Mouse (Mus musculus): Measurements from ENCODE around the gene Tdg.

DNA sequence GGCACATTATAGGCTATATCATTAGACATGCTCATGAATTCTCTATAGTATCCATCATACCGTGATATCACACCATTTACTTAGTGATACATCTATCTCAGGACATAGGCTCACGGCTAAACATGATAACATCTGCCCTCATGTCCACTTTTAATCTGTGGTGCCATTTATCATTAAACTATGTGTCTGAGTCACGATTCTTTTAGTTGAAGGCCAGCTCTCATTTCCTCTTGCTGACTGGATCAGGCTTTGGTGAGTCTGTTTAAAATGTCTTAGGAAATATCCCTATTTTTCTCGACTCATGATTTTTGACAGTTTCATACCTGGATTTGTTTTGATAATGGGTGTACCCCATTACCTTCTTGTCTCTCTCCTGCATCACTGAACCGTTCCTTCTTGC, 66.3 kb downstream of the Tdg start, which contains the start of gene Hcfc2:
- TF ChIP-seq ZNF384 (IDR thresholded peaks at IDR 0.05; ENCODE audit: low read depth, low read length) (no peak), HCFC1 (IDR thresholded peaks at IDR 0.05; ENCODE audit: borderline replicate concordance, insufficient read depth, low read length) (no peak), MAFK (IDR thresholded peaks at IDR 0.05; ENCODE audit: insufficient read depth, low read depth, low read length) (no peak)

Data from ES-E14 (cell line).